Comparison of ENCODE assay signal across 9 mouse cellular contexts in genomic region chr15:96135250-96135731, GRCm38 (mm10).
DNase-seq lines count a peak whose midpoint lies in the region; ATAC-seq lines count a peak whose summit lies in the region.
"Had no signal": no experiment of that assay in that cellular context is flagged by ENCODE, and none has a peak within 500 bp of the region (broad histone marks: within the 10 kb centered on the region; RNA-seq: fewer than 3 reads in every experiment).

No protein-coding gene starts in this region.

- H3K4me1 ChIP-seq in liver, embryonic 11.5 days (replicated peaks; ENCODE audit: control insufficient read depth, insufficient read depth, low read length), result peaks cover 5% of the 10 kb centered on the region
- H3K4me1 ChIP-seq in embryonic facial prominence, embryonic 14.5 days (ENCODE audit: control insufficient read depth, insufficient read depth, low read length), result peaks cover 16% of the 10 kb centered on the region
- H3K4me1 ChIP-seq in intestine, embryonic 15.5 days (replicated peaks), result peaks cover 7% of the 10 kb centered on the region; the same call in 1 of the 2 replicates
- H3K4me1 ChIP-seq: liver, embryonic 15.5 days had no signal

- no peak overlapping the region for H3K4me3 ChIP-seq in liver, embryonic 11.5 days (ENCODE audit: low read depth, low read length)
- H3K4me3 ChIP-seq in embryonic facial prominence, embryonic 14.5 days (ENCODE audit: low read depth, low read length), result no peak overlapping the region
- H3K4me3 ChIP-seq in intestine, embryonic 15.5 days (replicated peaks), result no peak overlapping the region
- H3K4me3 ChIP-seq: liver, embryonic 15.5 days had no signal

- peak; percentile 15; the same call in 1 of the 2 replicates for ATAC-seq in liver, embryonic 11.5 days (replicated peaks; ENCODE audit: low FRiP score)
- peak; percentile 67; the same call in 1 of the 2 replicates for ATAC-seq in embryonic facial prominence, embryonic 14.5 days (ENCODE audit: low read depth)
- ATAC-seq in intestine, embryonic 15.5 days, result peak; percentile 49; the same call in 1 of the 2 replicates

- DNase-seq in liver, embryonic 11.5 days (ENCODE audit: low spot score), result no peak
- DNase-seq in liver, result no peak
- peak; percentile 66 for DNase-seq in embryonic facial prominence, embryonic 14.5 days (ENCODE audit: low spot score)
- DNase-seq in retina, embryonic 14.5 days (ENCODE audit: low spot score), result peak; percentile 32
- no peak for DNase-seq in ovary, postnatal 36 days (ENCODE audit: low spot score)
- no peak for DNase-seq in adrenal gland, postnatal 36 days
- DNase-seq: cerebellum, adult 2 months had no signal

- H3K36me3 ChIP-seq in liver, embryonic 11.5 days (ENCODE audit: control insufficient read depth, insufficient read depth, low read length), result no peaks in the 10 kb centered on the region
- H3K36me3 ChIP-seq in embryonic facial prominence, embryonic 14.5 days (ENCODE audit: control insufficient read depth, insufficient read depth, low read length), result no peaks in the 10 kb centered on the region
- H3K36me3 ChIP-seq in intestine, embryonic 15.5 days, result no peaks in the 10 kb centered on the region
- H3K36me3 ChIP-seq: liver, embryonic 15.5 days had no signal

- H3K4me2 ChIP-seq in liver, embryonic 11.5 days, result peak overlapping the region; percentile 48
- H3K4me2 ChIP-seq in embryonic facial prominence, embryonic 14.5 days (ENCODE audit: low read depth, low read length), result 0 out of 2 replicates have a peak overlapping the region, but pooled peaks have one; percentile 0
- H3K4me2 ChIP-seq in intestine, embryonic 15.5 days (replicated peaks), result peak overlapping the region; percentile 33; the same call in 1 of the 2 replicates
- H3K4me2 ChIP-seq: liver, embryonic 15.5 days had no signal

- H3K9me3 ChIP-seq in liver, embryonic 11.5 days (ENCODE audit: control insufficient read depth, low read length), result no peaks in the 10 kb centered on the region
- H3K9me3 ChIP-seq in embryonic facial prominence, embryonic 14.5 days (ENCODE audit: control insufficient read depth, low read length), result no peaks in the 10 kb centered on the region
- no peaks in the 10 kb centered on the region for H3K9me3 ChIP-seq in intestine, embryonic 15.5 days
- H3K9me3 ChIP-seq: liver, embryonic 15.5 days had no signal

- no peak overlapping the region for H3K27ac ChIP-seq in liver, embryonic 11.5 days (ENCODE audit: low read depth, low read length)
- H3K27ac ChIP-seq in embryonic facial prominence, embryonic 14.5 days (replicated peaks; ENCODE audit: low read depth, low read length), result no peak overlapping the region
- no peak overlapping the region for H3K27ac ChIP-seq in intestine, embryonic 15.5 days
- H3K27ac ChIP-seq: liver, embryonic 15.5 days had no signal

- no peak overlapping the region for H3K9ac ChIP-seq in liver, embryonic 11.5 days (ENCODE audit: low read depth, low read length)
- no peak overlapping the region for H3K9ac ChIP-seq in embryonic facial prominence, embryonic 14.5 days (ENCODE audit: low read depth, low read length)
- no peak overlapping the region for H3K9ac ChIP-seq in intestine, embryonic 15.5 days
- H3K9ac ChIP-seq: liver, embryonic 15.5 days had no signal

- 25% methylated on average over 13 of the region's 13 CpGs for WGBS in liver, embryonic 11.5 days
- WGBS in embryonic facial prominence, embryonic 14.5 days, result 10% methylated on average over 13 of the region's 13 CpGs
- WGBS in intestine, embryonic 15.5 days, result 16% methylated on average over 13 of the region's 13 CpGs

- no peaks in the 10 kb centered on the region for H3K27me3 ChIP-seq in liver, embryonic 11.5 days (replicated peaks; ENCODE audit: control insufficient read depth, insufficient read depth, low read length)
- no peaks in the 10 kb centered on the region for H3K27me3 ChIP-seq in embryonic facial prominence, embryonic 14.5 days (replicated peaks; ENCODE audit: control insufficient read depth, insufficient read depth, low read length)
- H3K27me3 ChIP-seq in intestine, embryonic 15.5 days (replicated peaks), result no peaks in the 10 kb centered on the region
- H3K27me3 ChIP-seq: liver, embryonic 15.5 days had no signal

Comparison
In these comparisons a context has a peak if more than half of its experiments do, and no peak if none do; other contexts are left out.
1. ATAC-seq: peak in every context shown above with its lines; median percentile 67 in embryonic facial prominence, embryonic 14.5 days; 49 in intestine, embryonic 15.5 days; 15 in liver, embryonic 11.5 days.
2. DNase-seq: peak in embryonic facial prominence, embryonic 14.5 days (single experiment) and retina, embryonic 14.5 days (single experiment); none in liver, embryonic 11.5 days (single experiment), liver (single experiment), ovary, postnatal 36 days (single experiment) and adrenal gland, postnatal 36 days (0 of 2).
3. Peak in every context shown above with its lines, with median percentiles within 50 percentile points of each other: H3K4me2 ChIP-seq.